Mouse (Mus musculus): ENCODE results near the gene Ift22.

GRCm38 (mm10) chr5:136863961-136864674, 43.8 kb upstream of the Ift22 start:
- TF ChIP-seq CTCF (conservative IDR thresholded peaks at IDR 0.05; ENCODE audit: low read length) (no peak), POU5F1 (IDR thresholded peaks at IDR 0.05; ENCODE audit: borderline replicate concordance, low read length) (no peak)

All from E14TG2a.4 (cell line).